Mouse (Mus musculus) megakaryocyte, embryonic 14.5 days (primary cell): ENCODE data around the gene Piezo1.

ENCODE experiments used
- FLI1 ChIP-seq: IDR thresholded peaks from 2 replicates; pipeline ENCODE4 v1.6.1; 2012; ENCODE audit warnings: low read length, inconsistent platforms, mixed read lengths
- GATA1 ChIP-seq: IDR thresholded peaks from 3 replicates; pipeline ENCODE4 v1.6.1; 2012; ENCODE audit warnings: mixed read lengths, low read length, inconsistent platforms, borderline replicate concordance

DNA sequence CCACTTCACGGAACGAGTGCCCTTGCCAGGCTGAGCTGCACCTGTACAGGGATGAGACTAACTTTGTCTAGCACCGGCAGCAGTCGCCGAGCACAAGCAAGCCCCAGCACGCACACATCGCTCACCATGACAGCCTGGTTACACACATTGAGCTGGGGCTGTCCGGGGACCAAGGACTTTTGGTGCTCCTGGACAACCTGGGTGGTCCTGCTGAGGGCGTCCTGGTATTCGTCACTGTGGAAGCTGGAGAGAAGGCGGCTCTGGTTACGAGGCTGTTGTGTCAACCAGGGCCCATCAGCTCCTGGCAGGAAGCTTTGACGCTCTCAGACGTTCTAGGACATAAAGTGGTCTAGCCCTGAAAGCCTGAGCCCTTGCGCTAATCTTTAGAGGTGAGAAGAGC is 29.8 kb upstream of the Piezo1 start:
- no peak for TF ChIP-seq GATA1
- no peak for TF ChIP-seq FLI1
